Mouse (Mus musculus) right cerebral cortex, postnatal 4 days (tissue): ENCODE results near the gene Map3k13.

Source experiments
- DNase-seq: peaks from one replicate; pipeline ENCODE4 v3.0.0-alpha.2; 2022

The Map3k13 gene

DNA sequence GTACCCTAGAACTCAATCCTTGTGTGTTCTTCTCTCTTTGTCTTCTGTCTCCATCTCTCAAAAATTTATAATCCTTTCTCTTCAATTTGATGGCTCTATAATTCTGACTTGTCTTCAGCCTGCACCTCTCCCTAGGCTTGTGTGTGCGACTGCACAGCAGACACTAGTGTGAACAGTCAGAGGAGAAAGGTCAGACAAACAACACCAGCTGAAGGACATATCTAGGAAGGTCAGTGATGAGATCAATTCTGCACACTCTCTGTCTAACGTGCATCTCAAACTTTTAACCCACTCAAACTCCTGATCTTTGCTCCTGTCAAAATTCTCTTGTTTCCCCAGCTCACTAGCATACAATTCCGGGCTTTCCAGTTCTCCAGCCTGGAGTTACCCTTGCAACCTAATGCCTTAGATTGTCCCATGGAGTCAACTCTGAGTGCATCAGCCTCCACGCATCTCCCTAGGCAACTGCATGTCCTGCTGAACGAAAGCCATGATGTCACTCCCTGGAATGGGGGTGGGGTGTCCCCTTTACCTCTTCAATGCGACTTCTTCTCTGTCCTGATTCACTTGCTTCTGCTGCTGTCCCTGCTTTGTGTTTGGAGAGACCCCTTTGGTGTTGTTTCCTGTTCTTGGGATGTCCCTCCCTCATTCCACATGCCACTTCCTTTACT is 19.2 kb downstream of the Map3k13 start:
- DNase-seq, result no peak

DNA sequence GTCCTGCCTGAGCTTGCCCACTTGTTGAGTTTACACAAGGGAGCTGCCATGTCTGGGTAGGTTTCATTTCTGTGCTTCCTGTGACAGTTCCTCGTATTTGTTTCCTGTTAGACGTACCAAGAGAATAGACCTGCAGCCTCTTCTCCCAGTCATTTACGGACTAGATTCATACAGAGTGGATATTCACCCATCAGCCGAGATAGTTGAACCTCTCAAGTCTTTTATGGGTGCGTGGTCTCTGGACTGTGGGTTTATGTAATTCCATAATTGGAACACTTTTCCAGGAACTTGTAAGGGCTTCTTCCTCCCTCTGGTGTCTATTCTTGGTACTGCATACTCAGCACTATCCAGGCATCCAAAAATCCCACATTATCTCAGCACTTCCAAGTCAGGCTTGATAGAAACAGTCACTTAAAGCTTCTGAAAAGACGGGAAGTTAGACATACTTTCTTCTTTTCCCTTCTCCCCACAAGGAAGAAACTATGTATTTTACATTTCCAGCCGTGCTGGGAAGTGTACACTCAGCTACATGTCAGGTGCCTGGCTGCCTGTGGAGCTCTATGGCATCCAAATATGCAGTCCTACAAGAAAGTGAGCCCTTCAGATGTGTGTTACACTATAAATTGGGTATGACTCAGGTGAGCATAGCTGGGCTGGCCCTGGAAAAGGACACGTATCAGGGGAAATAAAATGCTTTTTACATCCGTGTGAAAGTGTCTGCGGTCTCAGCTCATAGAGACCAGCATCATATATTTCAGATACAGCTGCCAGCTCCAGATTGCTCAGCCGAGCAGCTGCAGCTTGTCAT is 20.9 kb downstream of the Map3k13 start:
- peak; percentile 16 for DNase-seq

DNA sequence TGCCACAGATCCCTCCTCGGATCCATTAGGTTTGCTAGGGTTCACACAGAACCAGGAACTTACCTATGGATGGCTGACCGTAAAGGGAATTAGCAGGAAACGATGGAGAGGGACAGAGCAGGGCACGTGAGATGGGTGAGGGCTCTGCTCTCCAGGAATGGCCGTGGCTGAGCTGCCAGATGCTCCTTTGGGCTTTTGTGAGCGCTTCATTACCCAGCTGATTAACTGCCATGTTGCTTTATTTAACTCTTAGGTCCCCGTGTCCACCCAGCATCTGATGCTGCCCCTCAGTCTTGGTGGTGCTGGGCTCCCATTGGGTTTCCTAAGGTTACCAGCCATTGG is 21.5 kb downstream of the Map3k13 start:
- DNase-seq, result no peak

DNA sequence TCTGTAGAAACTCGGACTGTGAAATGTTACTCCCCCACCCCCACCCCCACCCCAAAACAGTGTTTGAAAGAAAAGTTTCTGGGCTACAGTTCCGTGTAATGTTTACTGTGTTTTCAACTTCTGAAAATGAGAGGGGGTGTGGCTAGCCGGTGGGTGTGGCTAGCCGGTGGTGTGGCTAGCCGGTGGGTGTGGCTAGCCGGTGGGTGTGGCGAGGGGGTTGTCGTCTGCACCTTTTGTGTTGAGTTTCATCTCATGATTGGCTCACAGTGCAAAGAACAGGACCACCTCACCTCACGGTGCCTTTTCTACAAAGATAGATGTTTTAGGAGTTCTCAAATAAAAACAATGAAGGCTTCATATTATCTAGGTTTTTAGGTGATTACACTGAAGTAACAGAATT is 24.0 kb downstream of the Map3k13 start:
- no peak for DNase-seq

DNA sequence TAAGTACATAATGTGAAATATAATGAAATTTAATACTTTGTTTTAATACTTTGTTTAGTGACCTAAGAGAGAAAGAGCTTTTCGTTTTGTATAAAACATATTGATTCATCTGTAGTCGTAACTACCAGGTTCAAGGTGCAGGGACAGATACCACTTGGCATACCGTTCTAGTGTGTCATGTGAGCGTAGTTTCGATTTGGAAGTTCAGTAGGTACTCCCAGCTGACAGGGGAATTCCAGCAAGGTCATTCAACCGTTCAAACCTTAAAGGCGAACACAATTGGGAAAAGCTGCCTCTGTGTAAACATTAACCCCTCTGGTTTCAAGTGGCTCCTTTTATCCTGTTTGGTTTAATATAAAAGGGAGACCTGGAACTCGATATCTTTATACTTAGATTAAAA is 24.5 kb downstream of the Map3k13 start:
- DNase-seq, result no peak

DNA sequence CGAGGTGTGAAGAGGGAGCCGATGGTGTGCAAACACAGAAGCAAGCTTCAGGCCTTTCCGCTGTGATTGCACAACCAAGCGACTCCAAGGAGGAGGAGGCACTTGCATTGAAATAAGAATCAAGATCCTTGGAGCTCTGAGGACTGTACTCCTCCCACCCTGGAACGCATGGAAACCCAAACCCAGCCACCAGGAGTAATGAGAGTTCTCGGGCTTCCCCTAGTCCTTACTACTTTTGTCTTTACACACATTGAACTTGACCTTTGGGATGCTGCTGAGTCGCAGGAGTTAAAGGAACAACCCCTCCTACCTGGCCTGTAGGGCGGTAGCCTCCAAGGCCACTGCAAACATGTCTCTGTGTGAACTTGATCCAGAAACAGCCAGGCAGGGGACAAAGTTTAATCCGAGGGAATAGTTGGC is 31.5 kb downstream of the Map3k13 start:
- DNase-seq, result no peak

DNA sequence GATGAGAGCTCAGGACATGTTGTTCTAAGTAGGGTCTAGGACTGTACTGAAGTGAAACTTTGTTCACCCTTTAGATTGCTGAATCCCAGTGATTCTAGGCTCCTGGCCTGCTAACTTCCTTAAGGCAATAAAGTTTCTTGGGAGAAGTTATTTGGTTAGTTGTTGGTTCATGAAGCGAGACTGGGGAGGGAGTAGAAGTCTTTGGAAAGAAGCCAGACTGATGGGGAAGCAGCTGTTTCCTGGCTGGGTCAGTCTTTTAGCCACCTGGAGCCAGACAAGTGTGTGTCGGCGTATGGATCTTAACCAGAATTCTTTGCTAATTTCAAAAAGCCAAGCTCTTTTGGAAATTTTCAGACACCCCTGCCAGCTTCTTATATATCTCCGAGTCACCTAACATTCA is 33.0 kb downstream of the Map3k13 start:
- no peak for DNase-seq

DNA sequence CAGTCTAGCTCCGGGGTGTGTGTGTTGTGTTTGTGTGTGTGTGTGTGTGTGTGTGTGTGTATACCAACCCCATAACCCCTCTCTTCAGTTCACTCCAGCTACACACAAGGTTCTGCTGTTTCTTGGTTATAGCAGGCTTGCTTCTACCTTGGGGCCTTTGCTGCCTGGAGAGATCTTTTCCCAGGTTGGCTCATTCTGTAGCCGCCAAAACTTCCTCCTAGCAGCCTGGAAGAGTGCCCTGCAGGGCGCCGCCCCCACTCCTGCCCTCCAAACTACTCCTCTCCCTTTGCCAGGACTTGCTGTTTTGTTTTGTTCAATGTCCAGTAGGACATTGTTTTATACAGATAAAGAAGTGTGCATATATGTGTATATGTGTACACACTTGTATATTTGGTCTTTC is 33.4 kb downstream of the Map3k13 start:
- no peak for DNase-seq

DNA sequence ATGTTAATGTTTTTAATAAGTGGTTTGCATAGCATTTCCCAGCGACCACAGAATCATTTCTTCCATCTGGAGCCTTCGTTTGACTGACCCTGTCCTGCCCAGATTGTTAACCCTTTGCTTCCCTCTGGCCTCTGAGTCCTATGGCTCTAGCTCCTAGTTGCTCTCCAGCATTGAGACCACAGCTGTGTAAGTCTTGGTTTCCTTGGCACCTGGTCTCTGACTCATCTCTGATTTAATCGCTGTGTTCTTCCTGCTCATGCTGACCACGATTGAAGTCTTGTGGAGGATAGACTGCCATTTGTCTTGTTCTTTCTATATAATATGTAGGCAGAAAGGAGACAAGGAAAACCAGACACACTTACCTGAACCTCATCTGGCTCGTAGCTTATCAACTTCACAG is 35.6 kb downstream of the Map3k13 start:
- no peak for DNase-seq

DNA sequence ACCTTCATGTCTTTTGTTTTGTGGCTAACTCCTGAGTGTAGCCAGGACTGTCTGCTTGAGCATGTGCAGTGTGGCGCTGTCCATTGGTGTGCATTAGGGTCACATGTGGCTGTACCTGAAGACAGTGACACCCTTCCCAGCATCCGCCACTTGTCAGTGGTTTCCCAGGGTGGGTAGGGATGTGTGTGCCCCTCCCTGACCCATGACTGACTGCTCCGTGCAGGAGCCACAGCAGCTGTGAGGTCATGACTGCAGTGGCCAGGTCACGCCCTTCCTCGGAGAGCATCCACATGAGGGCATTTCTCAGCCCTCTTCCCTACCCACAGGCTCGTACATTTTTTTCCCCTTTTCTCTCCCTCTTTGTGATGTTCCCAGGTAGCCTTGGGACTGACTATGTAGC is 36.6 kb downstream of the Map3k13 start:
- no peak for DNase-seq

DNA sequence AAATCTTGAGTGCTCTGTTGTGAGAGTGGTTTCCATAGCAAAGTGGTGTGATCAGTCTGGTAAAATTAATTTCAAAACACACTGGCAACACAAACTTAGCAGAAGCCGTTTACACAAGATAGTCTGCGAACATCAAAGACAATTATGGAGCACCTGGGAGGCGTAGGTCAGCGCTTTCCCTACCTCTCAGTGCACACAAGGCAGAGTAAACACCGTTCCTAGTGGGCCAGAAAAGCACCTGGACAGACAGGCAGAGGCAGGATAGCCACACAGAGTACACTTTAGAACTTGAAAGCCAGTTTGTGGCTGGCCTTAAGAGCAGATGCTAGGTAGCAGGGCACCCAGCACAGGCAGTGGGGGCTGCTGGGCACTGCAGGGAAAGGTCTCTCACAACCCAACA is 37.6 kb downstream of the Map3k13 start:
- no peak for DNase-seq

DNA sequence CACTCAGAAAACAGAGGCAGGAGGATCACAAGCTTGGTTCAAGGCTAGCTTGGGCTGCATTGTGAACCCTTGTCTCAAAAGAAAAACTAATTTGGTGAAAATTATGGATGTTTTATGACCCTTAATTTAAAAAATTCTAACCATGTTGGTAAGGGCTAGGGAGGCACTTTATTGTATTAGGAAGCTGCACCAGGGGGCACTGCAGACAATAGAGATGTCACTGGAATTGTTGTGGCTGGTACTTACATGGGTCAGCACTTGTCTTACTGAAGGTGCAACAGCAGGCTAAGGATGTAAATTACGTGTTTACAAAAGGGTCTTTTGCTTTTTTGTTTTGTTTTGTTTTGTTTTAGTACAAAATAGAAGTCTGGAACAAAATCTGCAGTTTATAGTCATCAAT is 39.3 kb downstream of the Map3k13 start:
- DNase-seq, result no peak

DNA sequence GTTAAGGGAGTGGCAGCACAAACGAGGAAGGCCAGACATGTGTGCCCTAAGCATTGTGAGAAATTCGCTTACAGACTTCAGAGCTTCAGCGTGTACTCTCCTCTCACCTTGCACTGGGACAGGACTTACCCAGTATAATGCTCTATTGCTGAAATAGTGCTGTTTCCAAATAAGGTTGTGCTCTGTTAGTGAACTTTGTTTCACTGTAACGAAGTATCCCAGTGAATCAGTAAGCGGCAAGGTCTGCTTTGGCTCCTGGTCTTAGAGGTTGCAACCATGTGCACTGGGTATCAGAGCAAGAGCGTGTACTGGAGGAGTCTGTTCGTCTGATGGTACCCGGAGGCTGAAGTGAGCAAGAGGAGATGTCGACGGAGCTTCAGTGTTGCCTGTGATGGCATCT is 39.8 kb downstream of the Map3k13 start:
- no peak for DNase-seq

DNA sequence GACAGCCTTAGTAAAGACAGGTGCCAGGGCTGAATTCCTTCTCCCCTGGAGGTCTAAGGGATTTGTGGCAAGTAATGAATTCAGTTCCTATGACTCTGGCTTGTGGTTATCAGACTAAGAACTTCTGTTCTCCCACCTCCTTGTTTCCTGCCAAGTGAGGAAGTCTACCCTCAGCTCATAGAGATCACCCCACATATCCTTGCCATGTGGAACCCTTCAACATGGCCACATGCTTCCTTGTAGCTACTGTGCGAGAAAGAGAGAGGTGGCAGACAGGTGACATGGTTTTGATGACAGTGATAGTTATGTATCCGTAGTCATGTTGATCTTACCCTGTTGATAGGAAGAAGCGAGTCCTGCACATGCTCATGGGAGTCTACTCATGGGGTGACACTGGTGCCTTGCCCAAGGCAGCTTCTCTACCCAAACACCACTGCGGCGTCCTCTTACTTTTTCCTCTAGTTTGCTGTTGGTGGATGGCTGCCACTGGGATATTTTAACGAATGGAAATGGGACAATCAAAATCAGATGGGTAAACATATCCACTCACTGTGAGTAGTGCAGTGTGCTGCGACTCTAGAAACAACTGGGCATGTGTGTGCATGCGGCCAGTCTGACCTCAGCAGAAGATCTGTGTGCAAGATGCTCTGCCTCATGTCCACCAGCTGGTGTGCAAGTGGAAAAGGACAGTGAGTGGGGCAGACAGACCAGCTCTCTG is 40.9 kb downstream of the Map3k13 start:
- no peak for DNase-seq

DNA sequence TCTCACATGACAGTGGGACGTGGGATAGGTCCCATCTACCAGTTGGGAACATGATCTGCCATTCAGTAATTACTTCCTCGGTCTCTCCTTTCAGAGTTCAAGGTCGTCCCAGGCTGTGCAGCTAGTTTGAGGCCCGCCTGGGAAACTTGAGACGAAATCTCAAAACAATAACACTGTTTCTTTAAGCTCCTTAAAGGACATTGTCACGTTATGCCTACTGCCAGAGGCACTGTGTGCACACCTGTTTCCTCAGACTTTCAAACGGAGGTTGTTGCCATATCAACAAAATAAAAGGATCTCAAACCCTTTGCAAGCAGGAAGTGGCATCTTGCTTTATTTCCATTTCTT is 41.4 kb downstream of the Map3k13 start:
- no peak for DNase-seq

DNA sequence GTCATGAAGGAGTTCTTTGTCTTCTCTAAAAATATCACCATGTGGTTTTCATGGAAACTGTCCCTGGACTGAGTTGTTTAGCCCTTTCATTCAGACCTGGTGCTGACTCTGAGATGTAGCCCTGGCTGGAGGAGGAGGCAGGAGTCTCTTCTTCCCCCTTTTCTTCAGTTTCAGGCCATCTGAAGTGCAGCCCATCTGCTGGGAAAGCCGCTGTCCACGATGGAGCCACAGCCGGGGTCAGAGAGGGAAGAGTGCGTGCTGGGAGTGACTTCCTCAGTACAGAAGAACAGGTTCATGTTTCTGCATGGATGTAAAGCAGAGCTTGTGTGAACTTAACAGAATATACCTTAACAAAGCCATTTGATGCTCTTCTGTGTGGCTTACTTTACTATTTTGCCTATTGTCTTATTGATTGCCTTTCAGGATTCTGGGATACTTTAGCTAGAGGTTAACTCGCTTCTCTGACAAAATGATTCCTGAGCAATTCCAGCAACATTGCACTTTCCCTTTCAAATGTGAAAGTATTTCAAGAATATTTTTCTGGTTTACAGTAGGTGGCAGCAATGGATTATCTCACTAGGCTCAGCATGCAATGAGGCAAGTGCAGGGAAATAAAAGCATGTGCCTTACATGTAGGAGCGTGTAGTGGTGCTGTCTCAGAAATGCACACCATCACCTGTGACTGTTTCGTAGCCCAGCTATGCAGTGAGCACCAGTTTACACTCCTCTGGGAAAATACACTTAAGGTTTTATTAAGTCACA is 42.3 kb downstream of the Map3k13 start:
- DNase-seq, result no peak

DNA sequence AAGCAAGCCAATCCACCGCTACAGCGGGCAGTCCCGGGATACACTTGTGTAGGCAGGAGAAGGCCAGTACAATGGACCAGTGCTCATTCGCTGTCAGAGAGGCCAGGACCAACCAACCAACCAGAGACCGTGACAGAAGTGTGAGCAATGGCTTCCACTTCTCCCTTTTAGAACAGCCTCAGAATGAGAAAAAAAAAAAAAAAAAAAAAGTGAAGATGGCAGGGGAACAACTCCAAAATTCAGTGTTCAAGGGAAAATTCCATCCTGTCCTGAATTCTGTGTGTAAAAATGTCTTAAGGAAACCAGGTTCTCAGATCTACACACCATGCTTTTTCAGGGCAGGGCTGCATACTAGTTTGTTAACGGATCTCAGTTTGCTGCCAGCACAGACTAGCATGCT is 43.5 kb downstream of the Map3k13 start:
- DNase-seq, result no peak

DNA sequence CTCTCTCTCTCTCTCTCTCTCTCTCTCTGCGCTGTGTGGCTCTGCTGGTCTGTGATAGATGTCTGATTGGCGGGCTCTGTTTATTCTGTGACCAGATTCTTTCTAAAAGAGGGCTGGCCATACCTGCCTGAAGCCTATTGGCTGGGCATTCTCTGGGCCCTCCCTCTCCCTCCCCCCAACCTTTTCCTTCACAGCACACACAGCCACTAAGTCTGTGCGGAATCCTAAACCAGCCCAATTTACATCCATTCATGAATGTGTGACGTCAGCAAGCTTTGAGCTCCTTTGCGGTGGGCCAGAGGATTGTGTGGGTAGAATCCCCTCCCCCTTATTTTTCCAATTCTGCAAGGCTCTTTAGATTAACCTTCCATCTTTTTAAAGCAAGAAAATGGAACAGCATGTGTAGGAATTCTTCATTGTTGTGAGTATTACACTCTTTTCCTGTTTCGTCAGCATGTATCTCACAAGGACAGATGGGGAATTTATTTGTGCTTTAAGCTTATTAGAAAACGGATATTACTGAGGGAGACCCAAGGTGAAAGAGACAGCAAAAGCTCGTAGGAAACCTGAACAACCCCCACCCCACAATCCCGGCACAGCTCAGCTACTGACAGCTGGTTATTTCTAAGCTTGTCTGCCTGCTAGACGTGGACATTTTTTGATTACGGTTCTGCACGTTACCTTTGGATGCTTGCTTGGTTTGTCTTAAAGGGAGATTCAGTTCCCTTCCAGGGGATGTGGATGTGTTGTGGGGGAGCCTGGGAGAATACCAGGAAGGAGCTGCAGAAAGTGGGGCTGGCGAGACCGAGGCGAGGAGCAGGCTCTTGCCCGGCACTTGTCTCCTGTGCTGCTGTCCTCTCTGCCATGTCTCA is 51.9 kb downstream of the Map3k13 start:
- DNase-seq, result peak; percentile 59

DNA sequence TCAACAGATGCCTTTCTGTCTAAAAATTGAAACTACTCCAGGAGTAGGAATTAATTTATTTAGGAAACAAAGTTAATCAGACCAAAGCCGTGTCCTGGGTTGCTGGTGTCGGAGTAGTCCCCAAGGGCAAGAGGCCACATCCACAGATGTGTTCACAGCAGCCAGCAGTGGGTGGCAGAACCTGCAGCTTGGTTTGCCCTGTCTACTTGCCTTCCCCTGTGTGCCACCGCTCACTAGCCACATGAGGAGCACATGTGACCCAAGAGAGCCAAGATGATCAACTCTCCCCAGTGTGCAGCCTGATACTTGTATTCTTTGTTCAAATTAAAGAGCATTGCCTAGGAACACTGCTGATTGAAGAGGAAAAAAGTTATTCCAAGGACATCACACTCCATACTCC is 54.3 kb downstream of the Map3k13 start:
- no peak for DNase-seq

DNA sequence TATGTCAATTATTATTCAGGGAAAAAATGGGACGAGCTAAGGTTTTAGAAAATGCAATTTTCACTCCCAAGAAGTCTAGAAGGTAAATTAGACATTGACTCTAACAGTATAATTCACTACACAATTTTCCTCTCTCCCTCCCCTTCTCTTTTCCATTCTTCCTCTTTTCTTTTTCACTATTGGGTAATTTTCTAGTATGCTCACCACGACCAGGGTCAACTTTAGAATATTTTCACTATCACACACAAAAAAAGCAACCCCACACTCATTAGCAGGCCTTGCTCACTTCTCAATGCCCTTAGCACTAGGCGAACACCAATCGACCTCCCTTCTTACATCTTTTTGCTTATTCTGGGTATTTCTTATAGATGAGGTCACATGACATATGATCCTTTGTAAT is 54.7 kb downstream of the Map3k13 start:
- DNase-seq, result no peak

DNA sequence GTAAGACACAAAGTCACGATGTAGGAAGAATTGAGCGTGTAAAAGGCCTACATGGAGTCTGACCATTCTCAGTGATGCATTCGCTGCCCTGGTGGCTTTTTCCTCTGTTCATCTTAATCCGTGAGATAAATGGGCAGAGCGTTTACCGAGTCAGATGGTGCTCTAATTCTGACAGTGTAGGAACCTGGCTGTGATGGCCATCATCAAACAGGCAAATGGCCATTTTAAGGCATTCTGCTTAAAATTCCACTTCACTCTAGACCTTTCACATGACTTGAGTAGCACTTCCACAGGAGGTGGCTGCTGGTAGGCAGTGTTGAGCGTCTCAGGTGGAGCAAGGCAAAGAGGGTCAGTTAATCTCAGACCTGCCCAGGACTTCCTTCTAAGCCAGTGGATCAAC is 58.2 kb downstream of the Map3k13 start:
- DNase-seq, result no peak

DNA sequence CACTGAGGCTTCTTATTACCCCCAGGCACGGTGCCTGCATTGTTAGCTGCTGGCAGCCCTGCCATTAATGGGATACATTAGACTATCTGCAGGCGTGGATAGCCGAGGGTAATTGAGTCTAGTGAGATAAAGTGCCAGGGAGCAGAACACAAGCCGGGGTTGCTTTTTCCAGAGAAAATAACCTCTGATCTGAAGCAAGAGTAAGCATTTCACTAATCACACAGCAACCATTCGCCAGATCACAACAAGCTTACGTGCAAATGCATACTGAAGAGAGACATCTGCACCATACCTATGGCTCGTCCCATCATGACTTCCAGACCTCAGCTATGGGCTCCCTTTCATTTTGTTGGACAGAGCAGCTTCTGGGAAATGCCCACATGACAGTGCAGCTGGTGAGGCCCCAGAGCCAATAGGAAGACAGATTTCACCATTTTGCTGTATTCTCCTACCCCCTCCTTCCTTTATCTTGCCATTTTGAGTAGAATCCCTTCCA is 59.3 kb downstream of the Map3k13 start:
- DNase-seq, result no peak
